Mouse (Mus musculus) neural tube, embryonic 15.5 days (tissue): Measurements from ENCODE around the gene Rnf113a2. TPM values are rescaled to one million over a fixed set of nuclear protein-coding genes. Genes with fewer than 3 reads are reported as not detected.
A peak's percentile ranks its signal among the peaks of the same experiment; 100 is the strongest.

ENCODE experiments used
- ATAC-seq: fragments of 200-750 bp; cut with Nextera tagmentation; 2 replicates; pipeline ENCODE4 v1.8.0; 2017; ENCODE audit warnings: mild to moderate bottlenecking, moderate TSS enrichment, moderate library complexity; ENCODE audit not compliant: low FRiP score
- H3K27ac ChIP-seq: fragments of 300-500 bp; sonication (generic); replicated peaks from 2 replicates; pipeline ENCODE4 v1.5.1; 2015; ENCODE audit warnings: mild to moderate bottlenecking, inconsistent platforms
- H3K27me3 ChIP-seq: fragments of 300-500 bp; sonication (generic); replicated peaks from 2 replicates; pipeline ENCODE4 v1.6.1; 2015; ENCODE audit warnings: inconsistent platforms
- H3K36me3 ChIP-seq: fragments of 300-500 bp; sonication (generic); 2 replicates; pipeline ENCODE4 v1.6.1; 2015; ENCODE audit warnings: inconsistent platforms
- H3K4me1 ChIP-seq: fragments of 300-500 bp; sonication (generic); 2 replicates; pipeline ENCODE4 v1.6.1; 2015; ENCODE audit warnings: inconsistent platforms
- H3K4me2 ChIP-seq: fragments of 300-500 bp; sonication (generic); 2 replicates; pipeline ENCODE4 v1.6.1; 2015; ENCODE audit warnings: inconsistent platforms, mild to moderate bottlenecking, moderate library complexity
- H3K4me3 ChIP-seq: fragments of 300-500 bp; sonication (generic); replicated peaks from 2 replicates; pipeline ENCODE4 v1.5.1; 2015; ENCODE audit warnings: mild to moderate bottlenecking, inconsistent platforms
- H3K9ac ChIP-seq: fragments of 300-500 bp; sonication (generic); replicated peaks from 2 replicates; pipeline ENCODE4 v1.6.1; 2015; ENCODE audit warnings: mild to moderate bottlenecking, inconsistent platforms
- H3K9me3 ChIP-seq: fragments of 300-500 bp; sonication (generic); replicated peaks from 2 replicates; pipeline ENCODE4 v1.6.1; 2016; ENCODE audit warnings: inconsistent platforms
- WGBS: fragments of 180-500 bp; shearing (Covaris S2); methylation state at CpG from one replicate; pipeline ENCODE4 v1.1.7; 2015; ENCODE audit warnings: mixed read lengths; 5-methylcytosine and 5-hydroxymethylcytosine counted together
- polyA plus RNA-seq: library from polyadenylated mRNA; unstranded; fragments of >200 nt; fragmentation: Nextera tagmentation; extraction: Ambion mirVana; gene quantifications from 2 replicates; pipeline ENCODE4 v1.2.1, GENCODE M21; 2015

Gene Rnf113a2
- polyA plus RNA-seq, 1 experiment from 2014 or later, result 21.5 TPM

- Histone ChIP-seq H3K9me3 (no peaks in the 10 kb centered on the region), H3K4me3 (peak overlapping the region; percentile 72), H3K9ac (peak overlapping the region; percentile 58), H3K4me2 (peak overlapping the region; percentile 98), H3K36me3 (0 out of 2 replicates have a peak, but pooled peaks cover under 1% of the 10 kb centered on the region), H3K4me1 (peaks cover 19% of the 10 kb centered on the region), H3K27me3 (no peaks in the 10 kb centered on the region; the same call in 1 of the 2 replicates), H3K27ac (peak overlapping the region; percentile 86)
- under 1% methylated on average over 11 of the region's 11 CpGs for WGBS
- no peak for ATAC-seq
These were observed 34.8 kb downstream of the Rnf113a2 start for GRCm38 (mm10) chr12:84451801-84452200.

- Histone ChIP-seq H3K4me2 (no peak overlapping the region), H3K9me3 (no peaks in the 10 kb centered on the region), H3K9ac (no peak overlapping the region), H3K27ac (no peak overlapping the region), H3K4me3 (no peak overlapping the region), H3K36me3 (peaks cover 31% of the 10 kb centered on the region), H3K27me3 (no peaks in the 10 kb centered on the region), H3K4me1 (peaks cover 10% of the 10 kb centered on the region)
- 96% methylated on average over 3 of the region's 3 CpGs for WGBS
- no peak for ATAC-seq
These were observed 39.9 kb downstream of the Rnf113a2 start for GRCm38 (mm10) chr12:84456911-84457310.

GRCm38 (mm10) chr12:84459845-84460244 lies 42.8 kb downstream of the Rnf113a2 start:
- no peak for ATAC-seq
- Histone ChIP-seq H3K9me3 (no peaks in the 10 kb centered on the region), H3K27me3 (no peaks in the 10 kb centered on the region), H3K4me2 (no peak overlapping the region), H3K27ac (no peak overlapping the region), H3K9ac (no peak overlapping the region), H3K36me3 (peaks cover 47% of the 10 kb centered on the region), H3K4me3 (no peak overlapping the region), H3K4me1 (no peaks in the 10 kb centered on the region)
- WGBS, result 71% methylated on average over 1 of the region's 1 CpGs

GRCm38 (mm10) chr12:84461416-84461815 lies 44.4 kb downstream of the Rnf113a2 start:
- no peak for ATAC-seq
- Histone ChIP-seq H3K4me3 (no peak overlapping the region), H3K4me1 (no peaks in the 10 kb centered on the region), H3K27ac (no peak overlapping the region), H3K36me3 (peaks cover 48% of the 10 kb centered on the region), H3K9ac (no peak overlapping the region), H3K9me3 (no peaks in the 10 kb centered on the region), H3K4me2 (no peak overlapping the region), H3K27me3 (no peaks in the 10 kb centered on the region)
- 94% methylated on average over 5 of the region's 5 CpGs for WGBS

GRCm38 (mm10) chr12:84462856-84463255 lies 45.9 kb downstream of the Rnf113a2 start:
- 77% methylated on average over 3 of the region's 3 CpGs for WGBS

More at GRCm38 (mm10) chr12:84462856-84463255, 45.9 kb downstream of the Rnf113a2 start:
- Histone ChIP-seq H3K36me3 (peaks cover 41% of the 10 kb centered on the region), H3K4me1 (no peaks in the 10 kb centered on the region), H3K9me3 (no peaks in the 10 kb centered on the region), H3K4me3 (no peak overlapping the region), H3K9ac (no peak overlapping the region), H3K4me2 (no peak overlapping the region), H3K27ac (no peak overlapping the region), H3K27me3 (no peaks in the 10 kb centered on the region)
- no peak for ATAC-seq

Other genes with a start within 250 kb of the Rnf113a2 start
- gene Elmsan1, start 198.3 kb upstream of the Rnf113a2 start, polyA plus RNA-seq, result 4.0 and 5.4 TPM in 2 replicates
- gene Ptgr2, start 132.0 kb upstream of the Rnf113a2 start, polyA plus RNA-seq, result 15.8 and 18.2 TPM in 2 replicates
- 60.6 and 61.2 TPM in 2 replicates for gene Zfp410, start 100.3 kb upstream of the Rnf113a2 start, polyA plus RNA-seq
- gene Coq6, start 55.5 kb upstream of the Rnf113a2 start, polyA plus RNA-seq, result 43.5 and 44.1 TPM in 2 replicates
- gene Fam161b, start 55.4 kb upstream of the Rnf113a2 start, polyA plus RNA-seq, result 16.0 and 16.8 TPM in 2 replicates
- 11.6 and 17.0 TPM in 2 replicates for gene Entpd5, start 8.2 kb upstream of the Rnf113a2 start, polyA plus RNA-seq
- gene Bbof1, start 8.1 kb upstream of the Rnf113a2 start, polyA plus RNA-seq, result 3.6 and 5.0 TPM in 2 replicates
- 31.7 and 34.7 TPM in 2 replicates for gene Aldh6a1, start 33.8 kb downstream of the Rnf113a2 start, polyA plus RNA-seq
- gene Lin52, start 34.2 kb downstream of the Rnf113a2 start, polyA plus RNA-seq, result 28.9 and 29.7 TPM in 2 replicates
- 5.7 and 6.0 TPM in 2 replicates for gene Vsx2, start 152.6 kb downstream of the Rnf113a2 start, polyA plus RNA-seq
- gene Abcd4, start 200.2 kb downstream of the Rnf113a2 start, polyA plus RNA-seq, result 14.0 and 14.3 TPM in 2 replicates
- 0.37 TPM in 1 of 2 replicates, not detected in the other for gene Vrtn, start 223.8 kb downstream of the Rnf113a2 start, polyA plus RNA-seq